Mouse (Mus musculus) kidney, postnatal 36 days (tissue): ENCODE measurements around the gene Ccdc93.
A peak's percentile ranks its signal among the peaks of the same experiment; 100 is the strongest.

Experiments
- DNase-seq, 2 experiments: peaks; one replicate each; pipeline ENCODE4 v3.0.0; 2021 to 2022; ENCODE audit warnings: mixed read lengths in 2 of 2

The Ccdc93 gene

DNA sequence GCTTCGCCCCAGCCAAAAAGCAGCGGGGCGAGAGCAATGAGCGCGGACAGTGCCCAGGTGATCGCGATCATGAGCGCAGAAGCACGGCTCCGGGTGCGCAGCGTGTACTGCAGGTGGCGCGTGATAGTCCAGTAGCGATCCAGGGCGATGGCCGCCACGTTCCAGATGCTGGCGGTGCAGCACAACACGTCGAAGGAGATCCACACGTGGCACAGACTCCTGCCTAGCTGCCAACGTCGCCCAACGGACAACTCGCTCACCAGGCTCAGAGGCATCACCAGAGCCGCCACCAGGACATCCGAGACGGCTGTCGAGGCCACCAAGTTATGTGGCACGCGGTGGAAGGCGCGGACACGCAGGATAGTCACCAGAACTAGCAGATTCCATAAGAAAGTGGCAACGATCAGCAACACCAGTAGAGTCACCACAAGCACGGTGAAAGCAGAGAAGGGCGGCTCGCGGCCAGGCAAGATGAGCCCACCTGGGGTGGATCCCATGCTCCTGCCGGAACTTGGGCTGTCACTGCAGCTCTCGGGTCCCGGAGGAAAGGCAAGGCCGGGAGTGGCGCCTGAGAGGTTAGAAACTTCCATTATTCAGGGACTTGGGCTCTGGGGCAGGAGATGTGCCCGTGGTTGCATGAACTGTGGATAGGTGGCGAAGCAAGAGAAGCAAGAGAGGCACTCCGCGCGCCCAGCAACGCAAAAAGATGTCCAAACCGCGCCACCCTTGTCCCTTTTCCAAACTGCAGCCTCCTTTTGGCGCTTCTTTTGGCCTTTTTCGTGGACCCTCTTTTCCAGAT, 97.0 kb downstream of the Ccdc93 start:
- DNase-seq: peak in 1 of 2 experiments; percentile 5

DNA sequence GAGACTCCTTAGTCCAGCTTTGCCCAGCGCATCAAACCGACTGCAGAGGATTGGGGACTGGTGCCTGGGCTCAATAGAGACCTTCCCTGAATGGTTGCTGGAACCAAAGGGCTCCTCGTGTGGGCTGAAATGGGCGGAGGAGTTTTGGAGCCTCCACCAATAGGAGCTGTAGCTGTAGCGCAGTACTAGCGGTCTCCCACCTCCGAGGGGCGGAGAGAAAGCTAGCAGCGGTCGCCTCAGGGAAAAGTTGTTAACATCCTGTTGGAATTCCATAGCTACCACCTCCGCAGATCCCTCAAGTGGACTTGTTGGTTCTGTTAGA, 97.5 kb downstream of the Ccdc93 start, which contains the start of gene Htr5b:
Gene Htr5b, minus strand, starts transcription at position 67 of the 322 bp plus-strand sequence.
- no peak for DNase-seq

DNA sequence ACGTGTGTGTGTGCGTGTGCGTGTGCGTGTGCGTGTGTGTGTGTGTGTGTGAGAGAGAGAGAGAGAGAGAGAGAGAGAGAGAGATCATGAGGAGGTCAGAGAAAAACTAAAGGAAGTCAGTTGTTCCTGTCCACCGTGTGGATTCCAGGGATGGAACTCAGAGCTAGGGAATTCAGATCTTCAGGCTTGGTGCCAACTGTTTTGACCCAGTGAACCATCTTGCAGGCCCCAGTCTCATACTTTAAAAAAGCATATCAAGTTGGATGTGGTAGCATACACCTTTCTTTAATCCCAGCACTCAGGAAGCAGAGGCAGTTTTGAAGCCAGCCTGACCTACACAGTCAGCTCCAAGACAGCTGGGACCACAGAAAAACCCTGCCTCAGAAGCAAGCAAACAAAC, 98.4 kb downstream of the Ccdc93 start:
- DNase-seq: no peak

DNA sequence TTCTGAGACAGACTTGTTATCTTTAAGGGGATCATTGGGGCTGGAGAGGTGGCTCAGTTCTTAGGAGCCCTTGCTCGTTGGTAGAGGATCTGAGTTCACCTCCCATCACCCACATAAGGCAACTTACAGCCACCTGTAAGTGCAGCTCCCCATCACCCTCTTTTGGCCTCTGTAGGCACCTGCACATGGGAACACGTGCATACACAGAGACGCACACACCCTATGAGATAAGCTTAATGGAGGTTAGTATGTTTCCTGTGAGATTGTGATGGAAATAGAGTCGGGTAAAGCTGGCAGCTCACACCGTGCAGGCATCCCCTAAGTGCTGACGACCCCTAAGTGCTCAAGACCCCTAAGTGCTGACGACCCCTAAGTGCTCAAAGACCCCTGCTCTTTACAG, 100.6 kb downstream of the Ccdc93 start:
- DNase-seq: no peak

DNA sequence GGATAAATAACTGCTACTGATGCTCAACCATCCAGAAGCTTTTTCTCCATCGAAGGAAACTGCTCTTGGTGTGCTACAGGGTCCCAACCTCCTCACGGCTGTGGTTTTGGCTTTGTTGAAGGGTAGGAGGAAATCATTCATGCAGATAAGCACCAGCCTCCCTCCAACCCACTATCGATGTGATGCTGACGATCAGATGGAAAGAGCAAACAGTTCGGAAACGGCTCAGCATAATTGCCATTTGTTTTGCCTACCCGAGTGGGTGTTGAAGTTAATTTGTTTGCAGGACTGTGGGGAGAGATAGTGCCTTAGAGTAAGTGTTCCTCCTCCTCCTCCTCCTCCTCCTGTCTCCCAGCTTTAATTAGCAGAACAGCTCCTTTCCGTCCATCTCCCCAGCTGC, 109.5 kb downstream of the Ccdc93 start:
- DNase-seq: no peak

DNA sequence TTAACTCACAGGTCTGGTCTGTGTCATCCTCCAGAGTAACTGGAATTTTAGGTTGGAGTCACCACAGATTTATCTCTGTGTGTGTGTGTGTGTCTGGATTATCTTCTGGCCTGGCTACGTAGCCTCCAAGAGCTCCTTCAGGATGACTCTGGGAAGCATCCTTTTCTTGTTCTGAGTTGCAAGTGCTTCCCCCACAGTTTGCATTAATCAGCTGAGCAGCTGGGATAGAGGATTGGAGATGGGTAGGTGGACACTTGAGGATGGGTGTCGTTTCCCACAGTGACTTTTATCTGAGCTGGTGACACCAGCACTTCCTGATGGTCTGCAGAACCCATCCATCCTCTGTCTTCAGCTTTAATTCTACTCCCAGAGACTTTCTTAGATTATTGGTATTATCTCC, 116.0 kb downstream of the Ccdc93 start:
- DNase-seq: no peak

DNA sequence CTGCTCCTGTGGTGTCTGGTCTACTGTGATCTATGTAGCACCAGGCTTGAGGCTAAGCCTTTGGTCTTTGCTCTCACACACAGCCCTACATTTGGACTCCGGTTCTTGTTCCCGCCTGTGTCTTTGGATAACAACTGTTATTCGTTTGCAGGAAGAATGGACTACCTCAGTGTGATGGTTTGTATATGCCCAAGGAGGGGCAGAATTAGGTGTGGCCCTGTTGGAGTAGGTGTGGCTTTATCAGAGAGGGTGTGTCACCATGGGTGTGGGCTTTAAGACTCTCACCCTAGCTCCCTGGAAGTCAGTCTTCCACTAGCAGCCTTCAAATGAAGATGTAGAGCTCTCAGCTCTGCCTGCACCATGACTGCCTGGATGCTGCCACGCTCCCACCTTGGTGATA, 117.8 kb downstream of the Ccdc93 start:
- no peak for DNase-seq

DNA sequence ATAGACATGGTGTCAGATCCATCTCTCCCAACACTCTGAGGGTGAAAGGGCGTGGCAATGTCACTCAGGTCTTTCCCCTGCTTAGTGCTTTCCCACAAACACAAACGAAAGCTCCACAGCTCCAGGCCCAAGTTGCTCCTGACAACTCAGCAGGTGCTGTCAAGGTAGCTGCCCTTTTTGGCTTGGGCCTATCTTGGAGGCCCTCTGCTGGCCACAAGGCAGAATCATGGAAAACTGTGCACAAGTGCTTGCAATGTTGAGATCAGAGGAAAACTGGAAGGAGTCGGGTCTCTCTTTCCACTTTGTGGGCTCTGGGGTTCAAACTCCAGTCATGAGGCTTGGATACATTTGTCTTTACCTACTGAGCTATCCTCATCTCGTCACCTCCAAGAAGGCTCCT, 118.6 kb downstream of the Ccdc93 start:
- DNase-seq: peak in 1 of 2 experiments; percentile 31

DNA sequence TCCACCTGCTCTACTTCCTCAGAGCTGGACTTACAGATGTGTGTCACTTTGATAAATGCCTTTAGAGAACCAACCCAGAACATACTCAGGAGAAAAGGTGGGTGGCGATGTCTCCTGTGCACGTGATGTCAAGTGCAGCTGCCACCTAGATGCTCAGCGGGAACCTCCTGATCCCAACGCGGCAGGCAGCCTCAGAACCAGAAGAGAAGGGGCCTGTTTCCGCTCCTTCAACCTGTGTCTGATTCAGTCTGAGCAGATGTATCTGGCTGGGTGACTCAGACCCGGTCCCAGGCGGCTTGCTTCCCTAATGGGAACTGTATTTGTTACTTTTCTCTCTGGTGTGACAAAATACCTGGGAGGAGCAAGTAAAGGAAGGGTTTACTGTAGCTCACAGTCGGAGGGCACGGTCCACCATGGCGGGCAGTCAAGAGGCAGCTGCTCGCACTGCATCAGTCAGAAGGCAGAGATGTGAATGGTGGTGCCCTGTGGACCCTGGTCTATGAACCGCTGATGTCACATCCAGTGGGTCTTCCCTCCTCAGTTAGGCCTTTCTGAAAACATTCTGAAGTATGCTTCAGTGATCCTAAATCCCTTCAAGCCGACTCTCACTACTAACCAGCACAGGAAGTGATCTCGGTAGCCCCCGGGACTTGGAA, 120.1 kb downstream of the Ccdc93 start:
- DNase-seq: no peak

DNA sequence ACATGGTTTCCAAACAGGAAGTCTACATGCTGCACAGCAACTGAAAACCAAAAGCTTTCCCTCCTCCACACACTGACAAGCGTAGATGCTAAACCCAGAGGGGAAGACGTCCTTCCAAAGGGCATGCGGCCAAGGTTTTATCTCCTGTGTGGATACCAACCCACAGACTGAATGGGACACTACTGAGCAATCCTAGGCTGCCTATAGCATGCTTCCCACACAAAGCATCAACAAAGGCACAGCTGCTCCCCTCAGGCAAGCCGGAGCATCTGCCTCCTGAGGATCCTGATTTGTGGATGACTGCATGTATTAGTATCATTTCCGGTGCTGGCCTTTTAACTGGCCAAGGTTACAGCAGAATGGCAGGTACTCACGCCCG, 120.6 kb downstream of the Ccdc93 start:
- no peak for DNase-seq
